Comparison of ENCODE assay signal across 11 mouse cellular contexts in genomic region chr7:126986319-126986718, GRCm38 (mm10). TPM values are rescaled to one million over a fixed set of nuclear protein-coding genes. Genes with fewer than 3 reads are reported as not detected.
DNase-seq lines count a peak whose midpoint lies in the region; ATAC-seq and TF ChIP-seq lines count a peak whose summit lies in the region.
"Had no signal": no experiment of that assay in that cellular context is flagged by ENCODE, and none has a peak within 500 bp of the region (broad histone marks: within the 10 kb centered on the region; RNA-seq: fewer than 3 reads in every experiment).

No protein-coding gene starts in this region.

- no peak overlapping the region for H3K9ac ChIP-seq in forebrain, postnatal 0 days
- no peak overlapping the region for H3K9ac ChIP-seq in forebrain, embryonic 12.5 days
- H3K9ac ChIP-seq: heart, embryonic 13.5 days; neural tube, embryonic 12.5 days had no signal

- peaks cover 8% of the 10 kb centered on the region for H3K36me3 ChIP-seq in forebrain, postnatal 0 days (ENCODE audit: insufficient read depth)
- H3K36me3 ChIP-seq in forebrain, embryonic 12.5 days (replicated peaks), result no peaks in the 10 kb centered on the region

- no peaks in the 10 kb centered on the region for H3K27me3 ChIP-seq in forebrain, postnatal 0 days (ENCODE audit: insufficient read depth, low read length)
- no peaks in the 10 kb centered on the region for H3K27me3 ChIP-seq in forebrain, embryonic 12.5 days
- H3K27me3 ChIP-seq: heart, embryonic 13.5 days; neural tube, embryonic 12.5 days had no signal

- H3K4me3 ChIP-seq in forebrain, postnatal 0 days (ENCODE audit: low read depth, low read length), result no peak overlapping the region
- H3K4me3 ChIP-seq in forebrain, embryonic 12.5 days (replicated peaks), result no peak overlapping the region
- H3K4me3 ChIP-seq: heart, embryonic 13.5 days; neural tube, embryonic 12.5 days had no signal

- intact Hi-C loops in left cerebral cortex, postnatal 36 days (cut with DNase I), result no loop called here

- 43% methylated on average over 9 of the region's 9 CpGs for WGBS in forebrain, postnatal 0 days
- WGBS in forebrain, embryonic 12.5 days, result 53% methylated on average over 9 of the region's 9 CpGs

- no peaks in the 10 kb centered on the region for H3K9me3 ChIP-seq in forebrain, postnatal 0 days (ENCODE audit: low read length)
- H3K9me3 ChIP-seq in forebrain, embryonic 12.5 days, result no peaks in the 10 kb centered on the region
- H3K9me3 ChIP-seq: G1E; heart, embryonic 13.5 days; neural tube, embryonic 12.5 days had no signal

- DNase-seq in forebrain, postnatal 0 days, result peak; percentile 56
- peak; percentile 58 for DNase-seq in urinary bladder, postnatal 14 days (ENCODE audit: low spot score)
- DNase-seq in urinary bladder, adult 2 months (ENCODE audit: low spot score), result no peak
- DNase-seq in gastrocnemius, postnatal 10 days, result peak; percentile 48
- peak; percentile 47 to 54 for DNase-seq in left cerebral cortex, postnatal 36 days (ENCODE audit: low spot score in 2 of 2)
- peak; percentile 67 for DNase-seq in right cerebral cortex, adult 18-20 months
- DNase-seq in adipocyte (ENCODE audit: low spot score), result no peak

- no peak overlapping the region for H3K4me2 ChIP-seq in forebrain, postnatal 0 days (ENCODE audit: low read depth)
- H3K4me2 ChIP-seq in forebrain, embryonic 12.5 days, result no peak overlapping the region
- H3K4me2 ChIP-seq: heart, embryonic 13.5 days; neural tube, embryonic 12.5 days had no signal

- H3K27ac ChIP-seq in forebrain, postnatal 0 days (ENCODE audit: low read depth, low read length), result no peak overlapping the region
- H3K27ac ChIP-seq in forebrain, embryonic 12.5 days, result no peak overlapping the region
- H3K27ac ChIP-seq: heart, embryonic 13.5 days; neural tube, embryonic 12.5 days had no signal

- H3K4me1 ChIP-seq in forebrain, postnatal 0 days (ENCODE audit: insufficient read depth), result 0 out of 2 replicates have a peak, but pooled peaks cover 4% of the 10 kb centered on the region
- no peaks in the 10 kb centered on the region for H3K4me1 ChIP-seq in forebrain, embryonic 12.5 days
- H3K4me1 ChIP-seq: neural tube, embryonic 12.5 days had no signal

- ATAC-seq in forebrain, postnatal 0 days, result peak; percentile 64
- no peak for ATAC-seq in forebrain, embryonic 12.5 days (ENCODE audit: low FRiP score)

- peak; percentile 62 for TF ChIP-seq CTCF in forebrain, postnatal 0 days (IDR thresholded peaks at IDR 0.05; ENCODE audit: low read depth)

RNA-seq across cellular contexts. Expression of gene Cdiptos, which starts 10.4 kb away (rescaled TPM):
- total RNA-seq in forebrain, postnatal 0 days (2014; rRNA removed), result not detected in 2 replicates
- 0.53 and 0.62 TPM in 2 replicates for polyA plus RNA-seq in forebrain, postnatal 0 days (2015; fragmentation: Nextera tagmentation; extraction: Ambion mirVana)
- polyA plus RNA-seq in forebrain, embryonic 12.5 days (2016; fragmentation: Nextera tagmentation; extraction: Ambion mirVana), result 0.86 and 2.0 TPM in 2 replicates
- polyA plus RNA-seq in urinary bladder, adult 2 months (2012; rRNA removed), result 2.2 and 2.7 TPM in 2 replicates
- under 1 TPM; 0.42 to 0.45 TPM for total RNA-seq in gastrocnemius, postnatal 10 days (2021)
- total RNA-seq in left cerebral cortex, postnatal 36 days (2021), result not detected

RNA-seq across cellular contexts. Expression of gene Cdipt, which starts 10.6 kb away (rescaled TPM):
- 120 and 158 TPM in 2 replicates for total RNA-seq in forebrain, postnatal 0 days (2014; rRNA removed)
- 134 and 137 TPM in 2 replicates for polyA plus RNA-seq in forebrain, postnatal 0 days (2015; fragmentation: Nextera tagmentation; extraction: Ambion mirVana)
- 78.9 and 79.6 TPM in 2 replicates for polyA plus RNA-seq in forebrain, embryonic 12.5 days (2016; fragmentation: Nextera tagmentation; extraction: Ambion mirVana)
- 118 and 119 TPM in 2 replicates for polyA plus RNA-seq in urinary bladder, adult 2 months (2012; rRNA removed)
- total RNA-seq in gastrocnemius, postnatal 10 days (2021), result 10 to 100 TPM; 38.3 to 39.9 TPM
- 100 to 1,000 TPM; 182 to 199 TPM for total RNA-seq in left cerebral cortex, postnatal 36 days (2021)

RNA-seq across cellular contexts. Expression of gene Mvp, which starts 28.1 kb away (rescaled TPM):
- total RNA-seq in forebrain, postnatal 0 days (2014; rRNA removed), result 4.8 and 6.9 TPM in 2 replicates
- 3.3 and 3.4 TPM in 2 replicates for polyA plus RNA-seq in forebrain, postnatal 0 days (2015; fragmentation: Nextera tagmentation; extraction: Ambion mirVana)
- 4.2 and 4.6 TPM in 2 replicates for polyA plus RNA-seq in forebrain, embryonic 12.5 days (2016; fragmentation: Nextera tagmentation; extraction: Ambion mirVana)
- 46.2 and 52.7 TPM in 2 replicates for polyA plus RNA-seq in urinary bladder, adult 2 months (2012; rRNA removed)
- total RNA-seq in gastrocnemius, postnatal 10 days (2021), result 10 to 100 TPM; 23.3 to 28.3 TPM
- total RNA-seq in left cerebral cortex, postnatal 36 days (2021), result 1 to 10 TPM; 6.8 to 8.6 TPM

RNA-seq across cellular contexts. Expression of gene Pagr1b, which starts 30.0 kb away (rescaled TPM):
- total RNA-seq in forebrain, postnatal 0 days (2014; rRNA removed), result 3.8 TPM in 1 of 2 replicates, not detected in the other
- polyA plus RNA-seq in forebrain, postnatal 0 days (2015; fragmentation: Nextera tagmentation; extraction: Ambion mirVana), result 1.0 TPM in 1 of 2 replicates, not detected in the other
- 0.38 and 0.56 TPM in 2 replicates for polyA plus RNA-seq in forebrain, embryonic 12.5 days (2016; fragmentation: Nextera tagmentation; extraction: Ambion mirVana)
- 2.8 and 3.2 TPM in 2 replicates for polyA plus RNA-seq in urinary bladder, adult 2 months (2012; rRNA removed)
- 1 to 10 TPM in 1 of 2 experiments, not detected in 1; 1.5 TPM for total RNA-seq in gastrocnemius, postnatal 10 days (2021)
- under 1 TPM in 1 of 2 experiments, not detected in 1; 0.99 TPM for total RNA-seq in left cerebral cortex, postnatal 36 days (2021)
- total RNA-seq: G1E had no signal
- polyA plus RNA-seq: neural tube, embryonic 12.5 days had no signal

RNA-seq across cellular contexts. Expression of gene Pagr1a, which starts 30.8 kb away (rescaled TPM):
- total RNA-seq in forebrain, postnatal 0 days (2014; rRNA removed), result 19.2 and 21.9 TPM in 2 replicates
- 18.1 and 31.6 TPM in 2 replicates for polyA plus RNA-seq in forebrain, postnatal 0 days (2015; fragmentation: Nextera tagmentation; extraction: Ambion mirVana)
- 51.4 and 66.8 TPM in 2 replicates for polyA plus RNA-seq in forebrain, embryonic 12.5 days (2016; fragmentation: Nextera tagmentation; extraction: Ambion mirVana)
- 16.4 and 18.2 TPM in 2 replicates for polyA plus RNA-seq in urinary bladder, adult 2 months (2012; rRNA removed)
- 1 to 10 TPM; 2.5 to 8.2 TPM for total RNA-seq in gastrocnemius, postnatal 10 days (2021)
- total RNA-seq in left cerebral cortex, postnatal 36 days (2021), result 10 to 100 TPM; 25.4 to 28.8 TPM

Comparison
In these comparisons a context has a peak if more than half of its experiments do, and no peak if none do; other contexts are left out.
1. DNase-seq: peak in forebrain, postnatal 0 days (single experiment), urinary bladder, postnatal 14 days (single experiment), gastrocnemius, postnatal 10 days (single experiment), left cerebral cortex, postnatal 36 days (2 of 2) and right cerebral cortex, adult 18-20 months (single experiment); none in urinary bladder, adult 2 months (single experiment) and adipocyte (single experiment).